Mouse (Mus musculus) activated CD4-positive, CD25-positive, alpha-beta regulatory T cell, adult 9 weeks (primary cell): Measurements from ENCODE around the gene Pld3. TPM values are rescaled to one million over a fixed set of nuclear protein-coding genes. Genes with fewer than 3 reads are reported as not detected.

ENCODE experiments used
- polyA plus RNA-seq: library from polyadenylated mRNA; unstranded; fragments of 100-300 nt; shearing (Covaris generic); gene quantifications from one replicate; pipeline ENCODE4 v1.2.1, GENCODE M21; 2017

The Pld3 gene
- polyA plus RNA-seq: 198 TPM

DNA sequence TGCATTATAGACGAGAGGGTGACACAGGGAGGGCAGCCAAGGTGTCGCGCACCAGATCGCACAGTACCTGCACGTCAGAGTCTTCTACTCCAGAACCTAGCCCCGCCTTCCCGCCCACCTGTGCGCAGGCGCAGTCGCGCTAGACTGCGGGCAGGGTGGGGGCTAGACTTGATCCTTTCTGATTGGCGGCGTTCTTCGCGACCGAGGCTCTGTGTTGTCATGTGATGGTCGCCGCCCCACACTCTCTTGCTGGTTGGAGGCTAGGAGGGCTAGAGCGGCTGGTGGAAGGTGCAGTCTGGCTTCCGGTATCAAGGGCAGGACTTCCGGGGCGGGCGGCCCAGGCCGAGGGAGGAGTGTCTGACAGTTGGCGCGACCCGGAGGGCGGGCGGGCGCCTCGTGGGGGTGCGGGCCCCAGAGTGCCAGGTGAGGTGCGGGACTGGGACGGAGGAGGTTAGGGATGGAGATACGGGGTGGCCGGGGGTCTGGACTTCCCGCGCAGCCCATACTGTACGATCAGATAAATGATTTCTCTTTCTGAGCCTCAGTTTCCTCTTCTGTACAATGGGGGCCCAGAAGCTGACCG, at the start of gene Pld3, which contains the start of gene 2310022A10Rik:
Gene Pld3, minus strand, starts transcription at position 288 of the 583 bp plus-strand sequence.
Gene 2310022A10Rik, plus strand, starts transcription at position 303 of the 583 bp plus-strand sequence.

DNA sequence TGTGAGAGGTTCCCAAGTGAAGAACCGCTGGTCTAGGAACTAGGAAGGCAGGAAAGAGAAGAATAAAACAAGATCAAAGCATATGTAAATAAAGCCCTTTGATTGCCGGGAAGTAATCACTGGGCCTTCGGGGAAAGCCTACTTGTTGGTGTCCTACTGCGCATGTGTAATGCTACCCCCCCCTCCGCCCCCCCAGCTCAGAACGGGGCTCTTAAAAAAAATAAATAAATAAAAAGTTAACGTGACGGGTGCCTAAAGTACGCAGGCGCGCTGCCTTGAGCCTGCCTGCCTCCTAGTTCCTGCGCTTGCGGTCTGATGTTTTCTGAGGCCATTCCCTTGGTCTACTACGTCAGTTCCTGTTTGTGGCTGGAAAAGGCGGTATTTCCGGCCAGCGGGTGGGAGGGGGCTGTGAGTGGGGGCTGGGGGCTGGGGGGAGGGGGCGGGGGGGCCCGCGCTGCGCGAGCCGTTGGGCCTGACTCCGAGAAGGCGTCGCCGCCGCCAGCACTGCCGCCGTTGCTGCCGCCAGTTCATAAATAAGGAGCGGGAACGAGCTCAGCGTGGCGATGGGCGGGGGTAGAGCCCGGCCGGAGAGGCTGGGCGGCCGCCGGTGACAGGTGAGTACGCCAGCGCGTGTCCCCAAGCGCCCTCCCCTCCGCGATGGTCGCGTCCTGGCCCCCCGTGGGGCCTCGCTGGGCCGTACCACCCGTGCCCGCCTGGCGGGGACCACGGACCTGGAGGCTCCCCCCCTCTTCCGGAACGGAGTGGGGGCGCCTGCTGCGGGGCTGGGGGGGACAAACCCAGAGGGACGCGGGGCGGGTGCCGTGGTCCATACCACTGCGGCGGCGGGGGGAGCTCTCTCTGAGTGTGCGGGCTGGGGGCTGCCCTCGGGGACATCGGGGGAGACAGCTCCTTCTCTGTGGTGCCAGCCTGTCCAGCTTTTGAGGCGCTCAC, 38.5 kb upstream of the Pld3 start, which contains the start of gene Akt2:
Gene Akt2, plus strand, starts transcription at position 287 of the 951 bp plus-strand sequence.

DNA sequence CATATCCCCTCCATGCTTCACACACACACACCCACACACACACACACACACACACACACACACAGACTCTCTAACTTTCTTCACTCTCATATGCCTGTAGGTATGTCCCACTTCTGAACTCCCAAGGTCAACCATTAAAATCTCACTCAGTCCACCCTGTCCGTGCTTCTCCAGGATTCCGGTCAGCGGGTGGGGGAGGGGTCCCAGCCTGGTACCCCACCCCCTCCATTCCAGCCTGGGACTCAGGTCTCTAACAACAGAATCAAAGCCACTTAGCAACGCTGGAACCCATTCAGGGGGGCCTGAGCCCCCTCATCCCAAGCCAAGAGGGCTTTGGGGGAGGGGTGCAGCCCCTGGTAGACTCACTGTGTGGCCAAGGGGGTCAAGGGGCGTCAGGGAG, 30.1 kb downstream of the Pld3 start, which contains the start of gene Hipk4:
Gene Hipk4, plus strand, starts transcription at position 301 of the 400 bp plus-strand sequence.

DNA sequence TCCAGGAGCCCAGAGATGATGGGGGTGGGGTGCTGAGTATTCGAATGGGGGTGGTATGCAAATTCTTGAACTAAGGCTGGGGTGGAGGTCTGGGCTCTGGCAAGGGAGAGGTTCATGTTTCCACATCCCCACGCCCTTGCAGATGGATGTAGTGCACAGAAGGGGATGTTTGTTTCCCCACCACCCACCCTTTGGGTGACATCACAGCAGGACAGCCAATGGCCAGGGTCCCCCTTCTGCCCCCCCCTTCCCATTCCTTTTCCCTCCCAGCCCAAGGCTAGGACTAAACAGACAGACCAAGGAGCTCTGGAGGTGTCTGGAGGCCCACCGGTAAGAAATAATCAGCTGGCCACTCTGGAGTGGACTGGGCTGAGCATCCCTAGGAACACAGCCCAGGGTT, 54.0 kb downstream of the Pld3 start, which contains the start of gene Prx:
Gene Prx, plus strand, starts transcription at position 289 of the 400 bp plus-strand sequence.

DNA sequence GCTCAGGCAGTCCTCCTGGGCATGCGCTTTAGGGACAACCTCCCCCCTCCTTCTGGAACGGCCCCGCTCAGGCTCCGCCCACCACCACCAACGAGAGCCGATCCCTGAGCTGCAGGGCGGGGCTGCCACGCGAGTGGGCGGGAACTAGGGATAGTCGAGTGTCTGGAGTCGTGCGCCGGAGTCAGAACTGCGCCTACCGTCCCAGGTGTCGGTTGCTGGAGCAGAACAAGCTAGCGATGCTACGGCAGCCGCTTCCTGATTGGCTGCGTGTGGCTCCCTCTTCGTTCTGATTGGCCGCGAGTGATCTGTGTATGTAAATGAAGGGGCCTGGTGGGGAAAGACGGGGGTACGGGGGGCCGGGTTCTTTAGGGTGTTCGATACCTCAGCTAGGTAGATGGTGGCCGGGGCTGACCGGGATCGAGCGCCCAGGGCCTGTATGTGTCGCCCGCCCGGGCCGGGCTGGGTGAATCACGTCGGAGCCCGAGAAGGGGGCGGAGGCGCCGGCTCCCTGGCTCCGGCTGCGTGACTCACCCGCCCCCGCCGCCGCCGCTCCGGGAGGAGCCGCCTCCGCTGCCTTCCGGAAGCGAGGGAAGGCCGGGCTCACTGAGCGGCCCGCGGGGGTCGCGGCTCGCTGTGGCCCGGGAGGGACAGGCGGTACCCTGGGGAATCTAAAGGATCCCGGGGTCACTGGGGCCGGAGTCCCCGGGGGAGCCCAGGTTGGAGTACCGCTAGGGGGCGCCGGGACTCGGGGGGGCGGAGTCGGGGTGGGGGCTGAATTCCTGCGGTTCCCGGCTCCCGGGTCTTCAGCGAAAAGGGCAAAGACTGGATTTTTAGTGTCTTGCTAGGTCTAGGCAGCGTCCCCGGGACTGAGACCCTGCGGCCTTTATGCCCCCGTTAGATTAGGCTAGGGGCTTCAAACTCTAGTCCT, 66.0 kb downstream of the Pld3 start, which contains the start of gene Sertad1:
Gene Sertad1, plus strand, starts transcription at position 141 of the 928 bp plus-strand sequence.

Other genes with a start within 250 kb of the Pld3 start
- 0.82 TPM for gene Ltbp4, start 215.5 kb downstream of the Pld3 start, polyA plus RNA-seq
- 105 TPM for gene Shkbp1, start 197.2 kb downstream of the Pld3 start, polyA plus RNA-seq
- 0.61 TPM for gene Gm20479, start 195.8 kb downstream of the Pld3 start, polyA plus RNA-seq
- gene Sptbn4, start 105.5 kb downstream of the Pld3 start, polyA plus RNA-seq: 0.21 TPM
- gene Blvrb, start 105.2 kb downstream of the Pld3 start, polyA plus RNA-seq: 20.1 TPM
- 57.3 TPM for gene Sertad3, start 79.5 kb downstream of the Pld3 start, polyA plus RNA-seq
- gene Sertad1, start 66.3 kb downstream of the Pld3 start, polyA plus RNA-seq: 77.0 TPM
- gene Prx, start 53.9 kb downstream of the Pld3 start, polyA plus RNA-seq: 0.56 TPM
- gene Hipk4, start 30.0 kb downstream of the Pld3 start, polyA plus RNA-seq: not detected
- 28.0 TPM for gene 2310022A10Rik, start within 50 bp of the Pld3 start, polyA plus RNA-seq
- gene Akt2, start 38.3 kb upstream of the Pld3 start, polyA plus RNA-seq: 106 TPM
- not detected for gene Ttc9b, start 100.7 kb upstream of the Pld3 start, polyA plus RNA-seq
- 0.62 TPM for gene Map3k10, start 121.4 kb upstream of the Pld3 start, polyA plus RNA-seq
- 4.4 TPM for gene Zfp607b, start 136.1 kb upstream of the Pld3 start, polyA plus RNA-seq
- gene Zfp60, start 178.2 kb upstream of the Pld3 start, polyA plus RNA-seq: 18.1 TPM